ENCODE assay signal across 8 mouse cellular contexts in genomic region chr6:31215661-31216060, GRCm38 (mm10).
DNase-seq lines count a peak whose midpoint lies in the region; ATAC-seq and TF ChIP-seq lines count a peak whose summit lies in the region.

No protein-coding gene starts in this region.

- peak overlapping the region; percentile 98 for H3K9ac ChIP-seq in liver, adult 2 months (ENCODE audit: low read depth, low read length)
- H3K9ac ChIP-seq in embryonic facial prominence, embryonic 12.5 days: no peak overlapping the region
- peak overlapping the region; percentile 59; the same call in 1 of the 2 replicates for H3K9ac ChIP-seq in hindbrain, postnatal 0 days (replicated peaks; ENCODE audit: low read length)
- peak overlapping the region; percentile 65; the same call in 1 of the 2 replicates for H3K9ac ChIP-seq in neural tube, embryonic 12.5 days

- WGBS in liver, adult 2 months: 27% methylated on average over 8 of the region's 8 CpGs
- 65% methylated on average over 8 of the region's 8 CpGs for WGBS in embryonic facial prominence, embryonic 12.5 days
- 71% methylated on average over 8 of the region's 8 CpGs for WGBS in hindbrain, postnatal 0 days
- 69% methylated on average over 8 of the region's 8 CpGs for WGBS in neural tube, embryonic 12.5 days

- peaks cover 39% of the 10 kb centered on the region for H3K79me2 ChIP-seq in liver, adult 2 months (ENCODE audit: control insufficient read depth, insufficient read depth, low read length)

- peak overlapping the region; percentile 100 for H3K4me2 ChIP-seq in embryonic facial prominence, embryonic 12.5 days (replicated peaks)
- peak overlapping the region; percentile 99 for H3K4me2 ChIP-seq in hindbrain, postnatal 0 days (ENCODE audit: low read depth, low read length)
- peak overlapping the region; percentile 100 for H3K4me2 ChIP-seq in neural tube, embryonic 12.5 days (replicated peaks)

- peaks cover 20% of the 10 kb centered on the region; the same call in 1 of the 2 replicates for H3K4me1 ChIP-seq in liver, adult 2 months (ENCODE audit: control insufficient read depth, insufficient read depth, low read length)
- peaks cover 22% of the 10 kb centered on the region for H3K4me1 ChIP-seq in embryonic facial prominence, embryonic 12.5 days
- H3K4me1 ChIP-seq in hindbrain, postnatal 0 days (ENCODE audit: insufficient read depth, low read length): peaks cover 6% of the 10 kb centered on the region; the same call in 1 of the 2 replicates
- H3K4me1 ChIP-seq in neural tube, embryonic 12.5 days: peaks cover 35% of the 10 kb centered on the region

- intact Hi-C loops in left cerebral cortex, postnatal 14 days (cut with DNase I): loop anchor here (5.0 kb wide), 3 partner anchors 107 to 237 kb away; partner anchors contain the start of gene Mkln1

- TF ChIP-seq POLR2A in liver, adult 2 months (IDR thresholded peaks at IDR 0.05; ENCODE audit: extremely low read depth, insufficient read depth, low read length): no peak

- H3K9me3 ChIP-seq in embryonic facial prominence, embryonic 12.5 days: no peaks in the 10 kb centered on the region
- H3K9me3 ChIP-seq in hindbrain, postnatal 0 days (ENCODE audit: low read length): no peaks in the 10 kb centered on the region
- no peaks in the 10 kb centered on the region for H3K9me3 ChIP-seq in neural tube, embryonic 12.5 days

- DNase-seq in liver, adult 2 months (ENCODE audit: extremely low read depth, low read depth, low spot score): peak; percentile 71
- DNase-seq in liver: no peak
- DNase-seq in hindbrain, postnatal 0 days (ENCODE audit: low spot score): no peak
- no peak for DNase-seq in left cerebral cortex, adult 8-10 months (ENCODE audit: low spot score in 2 of 2)
- DNase-seq in adrenal gland, postnatal 25 days: no peak
- no peak for DNase-seq in left cerebral cortex, postnatal 14 days (ENCODE audit: low spot score in 2 of 2)

- H3K4me3 ChIP-seq in liver, adult 2 months (ENCODE audit: insufficient read depth, low read depth, low read length): peak overlapping the region; percentile 87
- peak overlapping the region; percentile 68 for H3K4me3 ChIP-seq in embryonic facial prominence, embryonic 12.5 days
- H3K4me3 ChIP-seq in hindbrain, postnatal 0 days (ENCODE audit: low read length): peak overlapping the region; percentile 77
- peak overlapping the region; percentile 69 for H3K4me3 ChIP-seq in neural tube, embryonic 12.5 days

- peak overlapping the region; percentile 99 for H3K27ac ChIP-seq in liver, adult 2 months (replicated peaks; ENCODE audit: insufficient read depth, low read depth, low read length)
- H3K27ac ChIP-seq in embryonic facial prominence, embryonic 12.5 days: no peak overlapping the region
- 0 out of 2 replicates have a peak overlapping the region, but pooled peaks have one; percentile 13 for H3K27ac ChIP-seq in hindbrain, postnatal 0 days
- no peak overlapping the region for H3K27ac ChIP-seq in neural tube, embryonic 12.5 days

- ATAC-seq in embryonic facial prominence, embryonic 12.5 days (ENCODE audit: insufficient number of reproducible peaks, insufficient read depth, low FRiP score, low TSS enrichment): no peak
- no peak for ATAC-seq in hindbrain, postnatal 0 days
- no peak for ATAC-seq in neural tube, embryonic 12.5 days (ENCODE audit: low FRiP score, low read depth)

- peaks cover 18% of the 10 kb centered on the region for H3K36me3 ChIP-seq in liver, adult 2 months (ENCODE audit: control insufficient read depth, insufficient read depth, low read length)
- no peaks in the 10 kb centered on the region for H3K36me3 ChIP-seq in embryonic facial prominence, embryonic 12.5 days
- no peaks in the 10 kb centered on the region for H3K36me3 ChIP-seq in hindbrain, postnatal 0 days (ENCODE audit: insufficient read depth, low read length)
- H3K36me3 ChIP-seq in neural tube, embryonic 12.5 days: no peaks in the 10 kb centered on the region

- no peak for TF ChIP-seq CTCF in liver, adult 2 months (IDR thresholded peaks at IDR 0.05; ENCODE audit: low read depth, low read length)
- no peak for TF ChIP-seq CTCF in hindbrain, postnatal 0 days (IDR thresholded peaks at IDR 0.05; ENCODE audit: low read depth)

- no peaks in the 10 kb centered on the region for H3K27me3 ChIP-seq in liver, adult 2 months (ENCODE audit: control insufficient read depth, insufficient read depth, low read length)
- peaks cover 63% of the 10 kb centered on the region for H3K27me3 ChIP-seq in embryonic facial prominence, embryonic 12.5 days
- peaks cover 6% of the 10 kb centered on the region; the same call in 1 of the 2 replicates for H3K27me3 ChIP-seq in hindbrain, postnatal 0 days (ENCODE audit: insufficient read depth, low read length)
- peaks cover 41% of the 10 kb centered on the region for H3K27me3 ChIP-seq in neural tube, embryonic 12.5 days (replicated peaks)

Comparison
In these comparisons a context has a peak if more than half of its experiments do, and no peak if none do; other contexts are left out.
1. H3K27ac ChIP-seq: peak in liver, adult 2 months (single experiment) and hindbrain, postnatal 0 days (single experiment); none in embryonic facial prominence, embryonic 12.5 days (single experiment) and neural tube, embryonic 12.5 days (single experiment).
2. Peak in every context shown above with its lines, with median percentiles within 50 percentile points of each other: H3K4me3 ChIP-seq and H3K4me2 ChIP-seq.